Mouse (Mus musculus) retina, adult 2 months (tissue): ENCODE data around the gene Trappc12.
"Not testable (repeated sequence)": the region's sequence is repeated elsewhere in the genome, so short reads cannot be mapped to it uniquely, and the experiment has no call there.

Experiments used
- DNase-seq: peaks from one replicate; pipeline ENCODE4 v3.0.0-alpha.2; 2012; ENCODE audit warnings: low read depth, low spot score

The Trappc12 gene

DNA sequence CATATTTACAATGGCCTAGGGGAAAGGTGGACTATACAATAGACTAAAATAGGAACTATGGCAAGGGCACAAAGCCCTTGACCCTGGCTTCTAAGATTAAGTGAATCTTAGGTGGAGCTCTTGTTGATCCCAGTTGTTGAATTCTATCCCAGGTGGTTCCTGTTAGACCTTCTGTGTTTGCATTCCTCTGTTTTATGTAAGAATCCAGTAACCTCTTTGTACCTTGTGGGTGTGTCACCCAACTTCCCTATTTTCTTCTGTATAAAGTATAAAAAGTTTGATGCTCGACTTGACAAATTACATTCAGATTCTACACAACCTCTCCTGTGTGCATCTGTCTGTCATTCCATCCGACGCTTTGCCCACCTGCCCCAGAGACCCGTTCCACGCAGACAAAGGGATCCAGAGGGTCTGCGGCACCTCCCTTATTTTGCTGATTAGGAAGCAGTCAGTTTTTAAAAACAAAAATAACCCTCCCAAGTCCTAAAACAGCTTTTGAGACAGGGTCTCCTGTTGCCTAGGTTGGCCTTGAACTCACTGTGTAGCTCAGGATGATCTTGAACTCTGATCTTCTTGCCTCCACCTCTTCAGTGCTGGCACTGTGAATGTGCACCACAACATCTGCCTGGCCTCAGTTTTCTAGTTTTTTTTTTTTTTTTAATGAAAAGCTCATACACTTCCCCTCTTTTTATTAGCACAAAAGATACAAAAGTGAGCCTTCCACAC is 16.6 kb downstream of the Trappc12 start:
- DNase-seq, result not testable (repeated sequence)

DNA sequence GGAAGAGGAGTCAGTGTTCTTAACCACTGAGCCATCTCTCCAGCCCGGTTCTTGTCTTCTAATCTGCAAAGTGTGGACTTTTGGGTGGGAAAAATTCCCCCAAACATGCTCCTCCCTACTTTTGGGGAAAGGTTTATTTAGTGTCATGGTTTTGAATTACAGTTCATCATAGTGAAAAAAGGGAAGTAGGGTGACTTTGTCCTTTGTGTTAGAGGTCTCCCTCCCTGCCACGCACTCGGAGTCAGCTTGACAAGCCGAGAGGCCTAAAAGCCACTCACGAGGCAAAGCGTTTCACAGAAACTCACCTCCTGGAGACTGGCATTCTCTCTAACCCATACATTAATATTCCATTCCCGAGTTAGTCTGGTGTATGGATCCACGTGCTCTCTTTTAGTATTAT is 17.6 kb downstream of the Trappc12 start:
- no peak for DNase-seq

DNA sequence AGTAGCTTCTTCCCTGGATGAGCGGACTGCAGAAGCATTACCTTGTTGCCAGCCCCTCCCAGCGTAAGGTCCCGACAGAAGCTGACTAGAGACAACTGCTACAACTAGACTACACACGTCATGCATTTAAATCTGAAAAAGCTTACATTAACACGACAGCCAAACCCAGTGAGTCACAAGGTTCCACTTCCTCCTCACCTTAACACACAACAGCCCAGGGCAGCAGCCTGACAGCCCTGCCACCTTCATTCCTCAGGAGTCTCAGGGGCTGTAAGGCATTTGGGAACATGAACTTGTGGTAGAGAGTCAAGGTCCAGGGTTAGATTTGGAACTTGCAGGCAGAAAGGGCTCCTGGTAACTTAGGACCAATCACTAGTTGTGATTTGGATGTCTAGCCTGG is 23.2 kb downstream of the Trappc12 start:
- DNase-seq, result no peak

DNA sequence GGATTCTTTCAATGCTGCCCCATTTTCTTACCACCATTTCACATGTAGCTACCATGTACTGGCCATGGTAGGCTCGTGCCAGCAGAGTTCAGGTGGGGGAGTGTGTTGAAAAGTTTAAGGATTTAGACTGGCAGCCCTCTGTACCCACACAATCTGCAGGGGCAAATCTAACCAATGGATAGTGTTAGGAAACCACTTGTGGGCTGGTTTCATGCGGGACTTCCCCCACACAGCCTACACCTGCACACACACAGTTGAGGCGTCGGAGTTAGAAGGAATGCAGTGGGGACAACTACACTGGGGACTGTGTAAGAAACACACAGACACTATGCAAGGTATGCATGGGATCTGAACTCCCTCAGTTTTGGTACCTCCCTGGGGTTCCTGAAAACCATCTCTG is 24.1 kb downstream of the Trappc12 start:
- DNase-seq, result no peak

DNA sequence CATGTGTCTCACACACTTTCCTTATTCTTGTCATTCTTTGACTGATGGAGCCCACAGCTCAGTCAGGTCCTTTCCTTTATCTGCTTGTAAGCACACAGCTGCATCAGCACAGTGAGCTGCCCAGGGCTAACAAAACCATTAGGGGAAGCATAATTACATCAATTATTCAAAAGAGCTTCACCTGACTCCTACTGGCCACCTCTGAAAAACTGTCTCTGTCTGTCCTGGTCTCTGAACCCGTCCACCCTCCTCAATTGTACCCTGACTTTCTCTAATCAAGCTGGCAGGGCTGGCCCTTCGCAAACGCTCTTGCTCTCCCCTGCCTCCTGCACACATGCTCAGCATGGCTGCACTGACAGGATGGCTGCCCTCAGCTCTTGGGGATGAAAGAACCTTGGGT is 25.9 kb downstream of the Trappc12 start:
- DNase-seq, result no peak

DNA sequence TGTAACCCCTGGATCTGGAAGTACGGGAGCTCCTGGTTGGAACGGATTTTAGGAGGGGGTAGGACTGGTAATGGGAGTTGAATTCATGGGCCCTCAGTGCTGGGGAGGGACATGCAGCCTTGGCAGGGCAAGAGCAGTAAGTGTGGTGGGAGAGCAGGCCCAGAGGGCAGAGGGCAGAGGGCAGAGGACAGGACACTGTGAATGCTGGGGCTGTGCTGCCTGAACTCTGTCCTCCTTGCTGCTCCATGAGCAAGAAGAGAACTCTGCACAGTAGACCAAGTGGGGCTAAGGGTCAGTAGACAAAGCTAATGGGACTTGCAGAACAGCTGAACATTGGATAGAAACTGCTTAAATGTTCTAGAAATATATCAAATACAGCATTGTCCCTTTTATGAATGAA is 32.2 kb downstream of the Trappc12 start:
- no peak for DNase-seq

DNA sequence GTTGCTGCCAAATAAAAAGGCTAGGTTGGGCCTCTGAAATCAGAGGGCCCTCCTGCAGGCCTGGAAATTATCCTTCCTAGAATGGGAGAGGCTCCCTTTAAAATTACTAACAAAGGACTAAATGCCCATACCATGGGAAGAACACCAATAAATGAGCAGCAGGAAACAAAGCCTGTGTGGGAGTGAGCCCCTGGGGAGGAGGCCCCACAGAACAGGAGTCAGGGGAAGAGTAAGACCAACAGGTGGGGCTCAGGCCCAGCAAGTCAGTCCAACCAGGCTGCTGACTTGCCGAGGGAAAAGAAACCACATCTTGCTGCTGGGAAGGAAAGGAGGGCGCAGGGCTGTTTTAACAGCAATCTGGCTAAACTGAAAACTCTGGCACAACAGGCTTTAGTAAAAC is 33.2 kb downstream of the Trappc12 start:
- DNase-seq, result no peak

DNA sequence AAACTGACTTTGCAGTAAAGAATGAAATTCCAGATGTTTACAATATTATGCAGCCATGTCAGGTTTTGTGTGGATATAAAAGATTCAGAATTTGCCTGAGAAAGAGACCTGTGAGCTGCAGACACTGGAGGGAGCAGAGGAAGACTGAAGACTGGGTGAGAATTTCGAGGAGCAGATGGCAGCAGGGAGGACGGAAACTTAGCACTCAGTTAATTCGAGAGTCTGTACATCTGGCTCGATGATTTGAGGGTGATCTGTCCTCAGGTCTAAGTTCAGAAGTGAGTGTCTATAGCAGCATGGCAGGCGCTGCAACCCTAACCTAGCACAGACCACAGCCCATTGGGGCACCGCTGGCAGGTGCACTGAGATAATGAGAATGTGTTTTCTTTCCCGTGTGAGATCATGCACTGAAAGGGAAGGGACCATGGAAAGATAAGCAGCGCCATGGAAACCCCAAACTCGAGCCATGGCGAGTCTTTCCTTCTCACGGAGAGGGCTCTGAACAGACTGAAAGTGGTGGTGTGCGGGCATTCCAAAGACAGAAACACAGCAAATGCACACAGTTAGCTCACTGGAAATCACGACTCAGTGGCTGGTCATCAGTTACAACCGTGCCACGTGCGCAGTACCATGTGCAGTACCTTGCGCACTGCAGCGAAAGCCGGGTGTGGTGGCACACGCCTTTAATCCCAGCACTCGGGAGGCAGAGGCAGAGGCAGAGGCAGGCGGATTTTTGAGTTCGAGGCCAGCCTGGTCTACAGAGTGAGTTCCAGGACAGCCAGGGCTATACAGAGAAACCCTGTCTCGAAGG is 35.2 kb downstream of the Trappc12 start:
- DNase-seq, result no peak

DNA sequence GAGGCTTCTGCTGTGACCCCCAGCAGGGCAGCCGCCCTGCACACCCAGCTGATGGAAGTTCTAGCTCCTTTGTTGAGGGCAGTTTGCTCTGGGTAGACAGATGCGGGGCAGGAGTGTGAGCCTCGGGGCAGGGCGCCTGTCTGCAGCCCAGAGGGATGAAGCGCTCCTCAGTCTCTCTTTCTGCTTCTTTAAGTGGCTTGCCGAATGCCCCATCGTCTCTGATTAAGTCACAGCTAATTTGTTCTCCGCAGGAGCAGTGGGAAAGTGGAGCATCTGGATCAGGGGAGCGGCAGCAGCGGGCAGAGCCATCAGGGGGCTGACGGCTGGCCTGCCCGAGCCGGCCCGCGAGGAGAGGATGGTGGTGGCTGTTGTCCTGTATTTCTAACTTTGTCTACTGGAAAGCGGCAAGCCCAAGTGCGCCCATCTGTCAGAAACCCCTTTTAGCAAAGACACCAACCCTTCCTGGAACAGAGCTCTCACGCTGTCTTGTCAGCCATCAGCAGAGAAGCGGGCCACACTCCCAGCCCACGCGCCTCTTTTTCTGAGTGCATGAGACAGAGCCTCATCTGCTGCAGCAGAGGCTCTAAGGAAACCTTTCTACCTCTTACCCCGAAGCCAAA is 39.6 kb downstream of the Trappc12 start:
- DNase-seq, result no peak

DNA sequence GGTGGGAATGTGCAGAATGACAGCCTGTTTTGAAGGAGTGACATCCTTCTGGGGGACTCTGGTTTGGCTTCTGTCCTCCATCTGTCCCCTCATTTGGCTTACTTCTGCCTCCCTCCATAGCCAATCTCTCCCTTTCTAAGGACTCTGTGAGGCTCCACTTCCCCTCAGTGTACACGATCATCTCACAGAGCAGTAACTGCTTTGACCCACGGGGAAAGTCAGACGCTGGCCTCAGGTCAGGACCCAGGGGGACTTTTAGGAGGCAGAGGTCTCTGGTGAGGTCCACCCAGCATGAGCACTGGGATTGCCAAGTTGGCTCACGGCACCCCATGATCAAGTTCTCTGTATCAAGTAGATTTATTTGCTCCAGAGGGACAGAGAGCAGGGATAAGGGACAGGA is 42.1 kb downstream of the Trappc12 start:
- DNase-seq, result no peak

DNA sequence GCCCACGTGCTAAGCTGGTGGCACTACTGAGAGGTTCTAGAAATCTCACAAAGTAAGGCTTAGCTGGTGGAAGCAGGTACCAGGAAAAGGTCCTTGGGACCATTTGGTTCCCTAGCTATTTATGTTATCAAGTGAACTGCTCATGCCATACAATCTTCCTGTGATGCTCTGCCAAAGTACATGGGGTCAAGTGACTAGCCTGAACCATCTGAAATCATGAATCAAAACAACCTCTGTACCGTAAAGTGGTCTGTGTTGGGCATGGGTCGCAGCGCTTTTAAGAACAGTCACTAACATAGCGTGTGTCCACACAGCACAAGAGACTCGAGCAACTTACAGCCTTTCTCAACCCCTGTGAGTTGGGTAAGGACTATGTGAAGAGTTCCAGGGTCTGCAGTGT is 45.1 kb downstream of the Trappc12 start:
- no peak for DNase-seq

DNA sequence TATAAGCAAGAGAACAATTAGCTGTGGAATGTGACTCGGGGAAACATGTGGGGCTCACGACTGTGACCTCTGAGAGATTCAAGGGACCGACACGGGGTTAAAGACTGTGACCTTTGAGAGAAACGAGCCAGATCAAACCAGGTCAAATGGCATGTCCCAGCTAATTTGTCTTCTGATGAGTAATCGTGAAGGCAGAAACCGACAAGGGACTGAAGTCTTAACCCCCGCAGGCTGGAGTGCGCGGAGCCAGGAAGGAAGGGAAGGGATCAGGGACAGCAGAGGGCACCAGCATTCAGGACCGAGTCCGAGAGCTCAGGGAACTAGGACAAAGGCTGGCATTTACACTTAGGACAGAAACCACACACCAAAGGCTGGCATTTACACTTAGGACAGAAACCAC is 45.9 kb downstream of the Trappc12 start:
- no peak for DNase-seq

DNA sequence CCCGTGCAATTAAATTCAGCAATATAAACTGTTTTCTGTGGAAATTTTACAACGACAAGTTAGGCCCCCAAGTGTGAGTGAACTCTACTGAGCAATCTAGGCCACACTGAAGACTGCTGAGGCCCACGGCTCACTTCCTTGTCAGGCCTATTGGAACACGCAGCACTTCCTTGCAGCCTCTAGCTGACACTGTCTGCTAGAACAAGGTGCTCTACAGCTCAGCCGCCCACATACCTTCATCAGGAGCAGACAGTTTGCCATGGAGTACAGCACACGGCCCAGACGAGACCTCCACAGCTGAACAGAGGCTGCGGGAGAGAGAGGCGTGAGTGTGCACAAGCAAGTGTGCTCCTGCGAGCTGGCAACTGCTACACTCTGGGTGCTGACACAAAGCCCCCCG is 49.0 kb downstream of the Trappc12 start:
- no peak for DNase-seq

DNA sequence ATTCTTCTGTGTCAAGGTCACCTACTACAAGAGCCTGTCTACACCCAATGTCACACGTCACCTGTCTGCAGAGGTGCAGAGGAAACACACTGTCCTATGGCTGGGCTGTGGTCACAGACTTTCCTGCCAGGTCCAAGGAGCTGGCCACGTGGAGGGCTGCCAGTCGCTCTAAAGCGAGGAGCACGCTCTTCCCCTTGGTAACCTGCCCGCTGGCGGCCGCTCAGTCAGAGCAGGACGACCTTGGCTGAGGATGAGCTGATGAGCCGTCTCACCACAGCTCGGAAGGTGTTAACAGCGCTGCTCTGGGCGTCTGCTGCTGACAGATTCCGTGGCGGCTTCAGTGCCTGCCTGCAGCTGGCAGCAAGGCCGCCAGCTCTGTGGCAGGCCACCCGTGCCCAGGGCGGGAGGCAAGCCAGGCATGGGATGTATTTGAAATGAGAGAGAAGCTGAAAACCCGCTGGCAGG is 49.7 kb downstream of the Trappc12 start:
- DNase-seq, result no peak

DNA sequence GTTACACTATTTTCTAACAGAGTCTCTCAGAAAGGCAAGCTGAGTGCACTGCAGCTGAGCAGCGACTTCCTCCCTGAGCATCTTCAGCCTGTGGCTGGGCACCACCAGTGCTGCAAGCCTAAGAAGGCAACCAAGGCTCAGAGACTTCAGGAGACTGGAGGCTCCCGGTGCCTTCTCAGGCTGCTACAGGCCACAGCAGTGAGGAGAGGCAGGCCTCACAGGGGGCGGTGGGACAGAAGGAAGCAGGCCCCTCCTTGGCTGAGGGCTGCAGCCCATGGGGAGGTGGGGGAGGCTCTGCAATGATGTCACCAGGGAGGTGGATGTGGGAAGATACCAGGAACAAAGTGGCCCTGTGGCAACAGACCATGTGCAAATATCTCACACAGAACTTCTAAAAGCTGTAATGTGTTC is 50.2 kb downstream of the Trappc12 start:
- no peak for DNase-seq

DNA sequence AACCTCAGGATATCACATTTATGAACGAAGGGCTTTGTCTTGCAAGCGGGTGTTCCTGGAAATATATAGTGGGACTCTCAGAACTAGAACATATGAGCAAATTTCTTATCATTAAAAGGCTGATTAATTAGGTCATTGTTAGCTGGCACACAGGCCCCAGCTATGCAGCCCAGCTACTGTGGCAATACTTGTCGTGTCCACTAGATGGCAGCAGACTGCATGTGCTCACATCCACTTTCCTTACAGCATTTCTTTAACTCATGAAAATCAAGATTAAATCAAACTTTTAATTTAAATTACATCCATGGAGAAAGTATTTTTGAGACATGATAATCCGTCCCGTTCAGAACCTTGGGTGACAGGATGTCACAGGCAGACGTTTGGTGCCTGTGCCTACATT is 50.6 kb downstream of the Trappc12 start:
- DNase-seq, result peak; percentile 55

DNA sequence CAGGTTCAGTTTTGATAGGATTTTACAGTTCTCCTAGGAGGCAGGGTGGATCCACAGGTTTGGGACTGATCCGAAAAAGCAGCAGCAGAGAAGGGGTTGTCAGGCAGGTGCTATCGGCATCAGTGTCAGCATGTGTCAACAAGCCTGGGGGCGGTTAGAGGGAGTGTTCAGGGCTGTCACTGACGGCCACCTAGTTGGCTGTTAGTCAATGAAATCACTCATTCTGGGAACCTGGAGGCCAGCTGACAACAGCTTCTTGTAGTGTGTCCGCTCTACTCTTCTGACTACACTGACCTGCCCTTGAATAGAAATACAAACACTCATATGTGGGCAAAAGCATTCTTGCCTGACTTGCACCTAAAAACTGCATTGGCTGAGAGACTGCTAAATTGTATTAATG is 51.2 kb downstream of the Trappc12 start:
- DNase-seq, result no peak

DNA sequence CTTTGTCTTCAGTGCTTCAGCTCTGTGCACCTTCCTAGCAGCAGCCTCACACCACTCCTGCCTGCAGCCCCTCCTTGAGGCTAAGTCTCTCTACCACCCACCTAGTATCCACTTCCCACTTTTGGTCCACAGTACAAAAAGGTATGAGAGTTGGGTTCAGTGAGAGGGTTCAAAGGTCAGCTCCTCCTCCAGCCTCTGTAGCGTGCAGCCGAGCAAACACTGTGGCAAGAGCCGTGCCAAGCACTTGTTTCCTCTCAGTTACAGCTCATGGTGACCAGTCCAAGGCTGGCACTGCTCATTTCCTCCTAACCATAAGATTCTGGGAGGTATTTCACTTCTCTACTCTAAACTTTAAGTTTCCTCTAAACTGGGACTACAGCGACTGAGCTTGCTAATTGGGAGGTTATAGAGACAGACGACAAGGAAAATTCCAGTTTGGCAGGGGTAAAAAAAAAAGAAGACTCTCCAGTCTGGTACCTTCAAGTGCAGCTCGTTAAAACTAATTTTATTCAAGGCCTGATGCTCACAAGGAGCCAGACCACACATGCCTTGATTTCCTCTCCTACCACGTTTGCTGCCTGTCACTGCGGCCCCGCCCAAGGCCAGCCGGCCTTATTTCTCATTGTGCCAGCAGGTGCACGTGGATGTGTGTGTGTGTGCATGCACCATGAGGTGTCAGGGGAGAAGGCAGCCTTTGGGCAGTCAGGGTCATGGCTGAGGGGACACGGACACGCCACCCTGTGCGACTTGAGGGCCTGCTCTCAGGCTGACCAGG is 52.3 kb downstream of the Trappc12 start:
- no peak for DNase-seq

DNA sequence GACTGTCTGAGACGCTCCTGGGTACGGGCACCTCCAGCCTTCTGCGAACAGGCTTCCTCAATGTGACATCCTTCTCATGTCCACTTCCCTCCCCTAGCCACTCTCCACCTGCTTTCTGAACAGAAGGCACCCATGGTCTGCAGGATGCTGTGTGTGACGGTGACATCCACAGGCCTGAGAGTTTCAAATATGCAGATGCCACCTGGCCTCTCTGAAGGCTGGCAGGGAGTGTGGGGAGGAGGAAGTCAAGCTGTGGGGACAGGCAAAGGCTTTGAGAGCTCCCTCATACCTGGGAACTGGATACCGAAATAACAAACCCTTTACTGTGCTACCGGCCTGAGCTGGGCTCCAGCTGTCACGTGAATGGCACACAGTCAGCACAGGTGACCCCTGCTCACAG is 55.5 kb downstream of the Trappc12 start:
- DNase-seq, result no peak

DNA sequence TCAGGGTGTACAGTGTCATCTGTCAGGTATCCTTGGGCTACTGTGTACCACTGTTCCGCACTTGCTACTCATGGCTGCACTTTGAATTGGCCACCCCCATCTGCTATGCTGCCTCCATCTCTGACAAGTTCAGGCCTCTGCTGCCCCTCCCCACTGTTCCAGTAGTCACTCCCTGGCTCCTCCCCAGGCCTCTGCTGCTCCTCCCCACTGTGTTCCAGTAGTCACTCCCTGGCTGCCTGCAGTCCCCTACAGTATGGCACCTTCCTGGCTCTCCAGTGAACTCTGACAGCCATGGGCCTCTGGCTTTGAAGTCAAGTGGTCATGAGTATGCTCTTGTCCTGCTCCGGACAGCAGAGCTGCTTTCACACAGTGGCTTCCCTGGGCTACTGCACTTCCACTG is 56.0 kb downstream of the Trappc12 start:
- DNase-seq, result no peak

DNA sequence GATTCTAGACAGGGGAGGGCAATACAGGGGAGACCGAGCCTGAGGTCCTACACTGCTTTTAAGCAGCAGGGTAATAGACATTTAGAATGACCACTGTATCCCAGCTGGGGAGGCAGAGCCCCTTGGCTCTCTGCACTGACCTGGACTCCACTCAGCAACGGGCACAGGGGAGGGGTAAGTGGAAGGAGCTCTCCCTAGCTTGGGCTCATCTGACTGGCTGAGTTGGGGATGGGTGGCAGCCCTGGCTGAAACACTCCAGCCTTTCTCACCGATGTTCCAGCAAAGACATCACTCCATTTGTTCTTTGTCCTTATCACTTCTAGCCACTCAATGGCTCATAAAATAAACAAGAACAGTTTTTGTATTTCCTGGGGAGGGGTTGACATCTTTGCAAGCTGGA is 56.5 kb downstream of the Trappc12 start:
- no peak for DNase-seq

DNA sequence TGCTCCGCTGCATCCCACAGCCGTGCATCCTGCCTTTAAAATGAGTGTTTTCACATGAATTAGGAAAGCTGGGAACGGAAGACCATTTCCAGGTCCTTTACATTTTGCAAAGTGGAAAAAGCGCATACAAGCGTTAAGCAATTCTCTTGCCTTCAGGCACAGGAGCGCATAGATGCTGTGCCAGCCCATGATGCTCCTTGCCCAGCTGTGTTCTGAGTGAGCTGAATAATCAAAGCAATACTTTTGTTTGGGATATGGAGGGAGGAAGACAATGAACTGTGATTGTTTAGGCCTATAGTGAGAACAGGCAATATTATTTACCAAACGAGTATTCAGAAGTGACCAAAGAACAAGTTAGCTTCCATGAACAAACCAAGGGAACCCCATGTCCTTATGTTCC is 59.5 kb downstream of the Trappc12 start:
- no peak for DNase-seq
